Mouse (Mus musculus) thymus, adult 2 months (tissue): ENCODE measurements at regions not wholly inside any gene's neighbourhood (a gene's known extent, or its start where the extent isn't known, plus 50 kb on each side); places are given as distances from the start of the nearest gene placed in this dataset.
A peak's percentile ranks its signal among the peaks of the same experiment; 100 is the strongest.

Experiments used
- DNase-seq: peaks from one replicate; pipeline ENCODE4 v3.0.0; 2021
- H3K27ac ChIP-seq: fragments of 200-500 bp; 2 replicates; pipeline ENCODE4 v1.5.1; 2012; ENCODE audit warnings: low read length, control low read depth; ENCODE audit not compliant: control insufficient read depth, insufficient read depth
- H3K27me3 ChIP-seq: fragments of 200-500 bp; 2 replicates; pipeline ENCODE4 v1.6.1; 2012; ENCODE audit warnings: mild to moderate bottlenecking, low read length, moderate library complexity, mixed read lengths; ENCODE audit not compliant: control insufficient read depth, insufficient read depth
- H3K36me3 ChIP-seq: fragments of 200-500 bp; 2 replicates; pipeline ENCODE4 v1.6.1; 2012; ENCODE audit warnings: mild to moderate bottlenecking, low read length, moderate library complexity; ENCODE audit not compliant: control insufficient read depth, insufficient read depth
- H3K4me1 ChIP-seq: fragments of 200-500 bp; replicated peaks from 2 replicates; pipeline ENCODE4 v1.6.1; 2012; ENCODE audit warnings: low read length; ENCODE audit not compliant: control insufficient read depth, insufficient read depth
- H3K4me3 ChIP-seq: fragments of 200-500 bp; 2 replicates; pipeline ENCODE4 v1.5.1; 2012; ENCODE audit warnings: mild to moderate bottlenecking, low read length, control low read depth, moderate library complexity; ENCODE audit not compliant: control insufficient read depth, insufficient read depth
- CTCF ChIP-seq: fragments of 200-500 bp; IDR thresholded peaks from 2 replicates; pipeline ENCODE4 v1.5.1; 2012; ENCODE audit warnings: mild to moderate bottlenecking, control low read depth, low read length, moderate library complexity, borderline replicate concordance; ENCODE audit not compliant: control insufficient read depth, poor library complexity, insufficient read depth; ENCODE audit errors: extremely low read depth
- POLR2A ChIP-seq: fragments of 200-500 bp; IDR thresholded peaks from 2 replicates; pipeline ENCODE4 v1.6.1; 2012; ENCODE audit warnings: mild to moderate bottlenecking, low read length, control low read depth, moderate library complexity; ENCODE audit not compliant: control insufficient read depth, poor library complexity, insufficient read depth; ENCODE audit errors: extremely low read depth
- WGBS: fragments of 180-500 bp; shearing (Covaris S2); methylation state at CpG from one replicate; pipeline ENCODE4 v1.1.7; 2018; 5-methylcytosine and 5-hydroxymethylcytosine counted together

GRCm38 (mm10) chr9:43483906-43484305 lies 173.3 kb downstream of the Trim29 start:
- Histone ChIP-seq H3K27ac (no peak overlapping the region), H3K4me3 (no peak overlapping the region), H3K27me3 (no peaks in the 10 kb centered on the region), H3K4me1 (no peaks in the 10 kb centered on the region), H3K36me3 (no peaks in the 10 kb centered on the region)
- TF ChIP-seq CTCF (no peak), POLR2A (no peak)
- WGBS = 88% methylated on average over 2 of the region's 2 CpGs
- DNase-seq = no peak

GRCm38 (mm10) chr9:43486704-43487103 lies 176.1 kb downstream of the Trim29 start:
- Histone ChIP-seq H3K36me3 (no peaks in the 10 kb centered on the region), H3K27ac (no peak overlapping the region), H3K27me3 (no peaks in the 10 kb centered on the region), H3K4me3 (no peak overlapping the region), H3K4me1 (no peaks in the 10 kb centered on the region)
- 66% methylated on average over 4 of the region's 4 CpGs for WGBS
- no peak for DNase-seq
- TF ChIP-seq POLR2A (no peak), CTCF (no peak)

- no peaks in the 10 kb centered on the region for H3K4me1 ChIP-seq
- no peak overlapping the region for H3K27ac ChIP-seq
- no peaks in the 10 kb centered on the region for H3K27me3 ChIP-seq
- WGBS = 22% methylated on average over 8 of the region's 8 CpGs
- TF ChIP-seq POLR2A (no peak), CTCF (no peak)
- H3K4me3 ChIP-seq = no peak overlapping the region
- H3K36me3 ChIP-seq = no peaks in the 10 kb centered on the region
- no peak for DNase-seq
Measured at GRCm38 (mm10) chr9:43489205-43489604, 178.6 kb downstream of the Trim29 start.

GRCm38 (mm10) chr9:43491024-43491751 lies 180.5 kb downstream of the Trim29 start:
- 79% methylated on average over 12 of the region's 12 CpGs for WGBS

GRCm38 (mm10) chr9:43492236-43493000 lies 181.8 kb downstream of the Trim29 start:
- H3K27me3 ChIP-seq = no peaks in the 10 kb centered on the region
- no peak overlapping the region for H3K4me3 ChIP-seq
- 62% methylated on average over 7 of the region's 7 CpGs for WGBS
- no peak for DNase-seq
- no peaks in the 10 kb centered on the region for H3K36me3 ChIP-seq
- TF ChIP-seq CTCF (no peak), POLR2A (no peak)
- no peak overlapping the region for H3K27ac ChIP-seq
- no peaks in the 10 kb centered on the region for H3K4me1 ChIP-seq

More at GRCm38 (mm10) chr9:43491024-43491751, 180.5 kb downstream of the Trim29 start:
- Histone ChIP-seq H3K27me3 (no peaks in the 10 kb centered on the region), H3K36me3 (no peaks in the 10 kb centered on the region), H3K4me1 (no peaks in the 10 kb centered on the region), H3K4me3 (no peak overlapping the region), H3K27ac (no peak overlapping the region)
- peak; percentile 4 for DNase-seq
- TF ChIP-seq POLR2A = no peak
- peak; percentile 31; the same call in 1 of the 2 replicates for TF ChIP-seq CTCF

GRCm38 (mm10) chr9:43498596-43498995 lies 187.9 kb downstream of the Trim29 start:
- TF ChIP-seq POLR2A (no peak), CTCF (no peak)
- no peak for DNase-seq
- H3K36me3 ChIP-seq = no peaks in the 10 kb centered on the region
- H3K27me3 ChIP-seq = no peaks in the 10 kb centered on the region
- no peak overlapping the region for H3K4me3 ChIP-seq
- H3K27ac ChIP-seq = no peak overlapping the region
- H3K4me1 ChIP-seq = no peaks in the 10 kb centered on the region
- WGBS = 91% methylated on average over 14 of the region's 14 CpGs
